Mouse (Mus musculus) lung, postnatal 0 days (tissue): Measurements from ENCODE around the gene Nadk2.

Experiments
- CTCF ChIP-seq: IDR thresholded peaks from 2 replicates; pipeline ENCODE4 v1.5.1; 2016; ENCODE audit warnings: antibody characterized with exemption, mild to moderate bottlenecking
- EP300 ChIP-seq: IDR thresholded peaks from 2 replicates; pipeline ENCODE4 v1.6.1; 2016; ENCODE audit warnings: antibody characterized with exemption, mild to moderate bottlenecking, control low read depth

DNA sequence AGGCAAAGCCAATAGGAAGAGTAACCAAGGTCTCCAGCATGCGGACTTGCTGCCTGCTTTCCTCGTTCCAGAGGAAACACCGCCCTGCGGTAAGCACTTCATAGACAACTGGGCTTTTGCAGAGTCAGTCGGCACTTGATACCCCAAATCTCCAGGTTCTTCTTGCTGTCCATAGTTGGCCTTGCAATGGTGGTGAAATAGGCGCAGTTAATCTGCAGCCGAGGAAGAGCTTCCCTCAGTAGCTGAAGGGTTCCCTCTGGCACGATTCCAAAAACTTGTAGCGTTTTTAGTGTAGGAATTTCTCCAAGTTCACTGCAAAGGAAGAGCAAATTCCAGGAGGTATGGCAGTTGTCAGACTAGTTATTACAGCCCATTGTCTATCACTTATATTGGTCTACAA lies 42.5 kb downstream of the Nadk2 start:
- TF ChIP-seq EP300 (no peak), CTCF (no peak)
